Mouse (Mus musculus): Measurements from ENCODE around the gene Nanos3.

Gene Nanos3

GRCm38 (mm10) chr8:84184085-84185043 lies 653 bp downstream of the Nanos3 start:
- DNase-seq (ENCODE audit: extremely low spot score, low read depth, low spot score), result no peak

GRCm38 (mm10) chr8:84183261-84184084 lies 1.5 kb downstream of the Nanos3 start:
- no peak for DNase-seq (ENCODE audit: extremely low spot score, low read depth, low spot score)

GRCm38 (mm10) chr8:84182833-84183232 lies 2.2 kb downstream of the Nanos3 start:
- DNase-seq (ENCODE audit: extremely low spot score, low read depth, low spot score), result no peak

GRCm38 (mm10) chr8:84180530-84181190 lies 4.4 kb downstream of the Nanos3 start:
- no peak for DNase-seq (ENCODE audit: extremely low spot score, low read depth, low spot score)

- no peak for DNase-seq (ENCODE audit: extremely low spot score, low read depth, low spot score)
These were observed 5.1 kb downstream of the Nanos3 start for GRCm38 (mm10) chr8:84179946-84180345.

GRCm38 (mm10) chr8:84178592-84178991 lies 6.4 kb downstream of the Nanos3 start:
- no peak for DNase-seq (ENCODE audit: extremely low spot score, low read depth, low spot score)

GRCm38 (mm10) chr8:84177405-84177804 lies 7.6 kb downstream of the Nanos3 start:
- no peak for DNase-seq (ENCODE audit: extremely low spot score, low read depth, low spot score)

GRCm38 (mm10) chr8:84176560-84176959 lies 8.5 kb downstream of the Nanos3 start:
- no peak for DNase-seq (ENCODE audit: extremely low spot score, low read depth, low spot score)

GRCm38 (mm10) chr8:84173861-84174260 lies 11.2 kb downstream of the Nanos3 start:
- no peak for DNase-seq (ENCODE audit: extremely low spot score, low read depth, low spot score)

- DNase-seq (ENCODE audit: extremely low spot score, low read depth, low spot score), result no peak
These were observed 14.9 kb downstream of the Nanos3 start for GRCm38 (mm10) chr8:84170096-84170495.

GRCm38 (mm10) chr8:84167696-84168095 lies 17.3 kb downstream of the Nanos3 start:
- DNase-seq (ENCODE audit: extremely low spot score, low read depth, low spot score), result no peak

- no peak for DNase-seq (ENCODE audit: extremely low spot score, low read depth, low spot score)
These were observed 27.4 kb downstream of the Nanos3 start for GRCm38 (mm10) chr8:84157620-84158019.

- no peak for DNase-seq (ENCODE audit: extremely low spot score, low read depth, low spot score)
These were observed 35.8 kb downstream of the Nanos3 start for GRCm38 (mm10) chr8:84149181-84149580.

- DNase-seq (ENCODE audit: extremely low spot score, low read depth, low spot score), result no peak
These were observed 36.5 kb downstream of the Nanos3 start for GRCm38 (mm10) chr8:84148531-84148850.

- DNase-seq (ENCODE audit: extremely low spot score, low read depth, low spot score), result peak; percentile 93
These were observed 37.1 kb downstream of the Nanos3 start, which contains the start of the genes Cc2d1a and 4930432K21Rik for GRCm38 (mm10) chr8:84147769-84148530. Gene Cc2d1a, minus strand, starts transcription at chr8:84147936. Gene 4930432K21Rik, plus strand, starts transcription at chr8:84148025.

GRCm38 (mm10) chr8:84147324-84147766 lies 37.7 kb downstream of the Nanos3 start:
- DNase-seq (ENCODE audit: extremely low spot score, low read depth, low spot score), result no peak

GRCm38 (mm10) chr8:84144636-84145245 lies 40.3 kb downstream of the Nanos3 start:
- DNase-seq (ENCODE audit: extremely low spot score, low read depth, low spot score), result no peak

- DNase-seq (ENCODE audit: extremely low spot score, low read depth, low spot score), result no peak
These were observed 44.2 kb downstream of the Nanos3 start for GRCm38 (mm10) chr8:84140838-84141237.

GRCm38 (mm10) chr8:84137848-84138247 lies 47.2 kb downstream of the Nanos3 start:
- DNase-seq (ENCODE audit: extremely low spot score, low read depth, low spot score), result no peak

- no peak for DNase-seq (ENCODE audit: extremely low spot score, low read depth, low spot score)
These were observed 52.8 kb downstream of the Nanos3 start for GRCm38 (mm10) chr8:84132225-84132624.
